30 mouse cellular contexts compared by ENCODE assay signal in the genomic region with DNA sequence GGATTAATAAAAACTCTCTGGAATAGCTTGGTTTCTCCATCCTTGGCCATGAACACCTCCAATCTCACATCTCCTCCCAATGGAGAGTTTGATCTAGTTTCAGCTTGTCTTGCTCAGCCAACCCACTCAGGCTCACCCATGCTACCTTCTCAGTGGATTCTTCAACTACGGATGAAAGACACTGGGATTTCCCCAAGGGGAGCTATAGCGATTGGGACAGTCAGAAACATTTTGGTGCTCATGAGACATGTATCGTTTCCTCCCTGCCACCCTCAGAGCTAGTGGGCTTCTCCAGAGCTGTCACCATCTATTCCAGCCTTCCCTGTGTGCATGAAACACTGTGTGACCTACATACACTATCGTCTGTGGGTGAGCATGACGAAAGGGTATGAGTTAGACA. TPM values are rescaled to one million over a fixed set of nuclear protein-coding genes. Genes with fewer than 3 reads are reported as not detected.
DNase-seq lines count a peak whose midpoint lies in the region; ATAC-seq lines count a peak whose summit lies in the region.
"Had no signal": no experiment of that assay in that cellular context is flagged by ENCODE, and none has a peak within 500 bp of the region (broad histone marks: within the 10 kb centered on the region; RNA-seq: fewer than 3 reads in every experiment).

No protein-coding gene starts in this region.

- peaks cover 70% of the 10 kb centered on the region for H3K36me3 ChIP-seq in hindbrain, embryonic 13.5 days
- peaks cover 55% of the 10 kb centered on the region for H3K36me3 ChIP-seq in hindbrain, embryonic 10.5 days
- H3K36me3 ChIP-seq in neural tube, embryonic 13.5 days, result peaks cover 68% of the 10 kb centered on the region
- H3K36me3 ChIP-seq in kidney, embryonic 14.5 days (ENCODE audit: control insufficient read depth, insufficient read depth, low read length), result peaks cover 39% of the 10 kb centered on the region
- H3K36me3 ChIP-seq: liver, embryonic 15.5 days had no signal

- H3K9ac ChIP-seq in hindbrain, embryonic 13.5 days, result no peak overlapping the region
- H3K9ac ChIP-seq in neural tube, embryonic 13.5 days, result no peak overlapping the region
- no peak overlapping the region for H3K9ac ChIP-seq in kidney, embryonic 14.5 days (ENCODE audit: low read depth, low read length)
- H3K9ac ChIP-seq: embryonic facial prominence, embryonic 15.5 days; forebrain, embryonic 13.5 days; liver, embryonic 15.5 days; lung, embryonic 14.5 days had no signal

- H3K27me3 ChIP-seq in hindbrain, embryonic 13.5 days, result no peaks in the 10 kb centered on the region
- 0 out of 2 replicates have a peak, but pooled peaks cover 2% of the 10 kb centered on the region for H3K27me3 ChIP-seq in hindbrain, embryonic 10.5 days (ENCODE audit: insufficient read depth, poor library complexity, severe bottlenecking)
- no peaks in the 10 kb centered on the region for H3K27me3 ChIP-seq in neural tube, embryonic 13.5 days
- no peaks in the 10 kb centered on the region for H3K27me3 ChIP-seq in kidney, embryonic 14.5 days (ENCODE audit: control insufficient read depth, insufficient read depth, low read length)
- H3K27me3 ChIP-seq: embryonic facial prominence, embryonic 15.5 days; forebrain, embryonic 13.5 days; liver, embryonic 15.5 days had no signal

- no peak for ATAC-seq in hindbrain, embryonic 13.5 days (ENCODE audit: low FRiP score)
- 0 out of 2 replicates have a peak, but pooled peaks have one; percentile 36 for ATAC-seq in neural tube, embryonic 13.5 days (ENCODE audit: low read depth)
- ATAC-seq in kidney, embryonic 14.5 days (ENCODE audit: low FRiP score, low TSS enrichment), result no peak
- no peak for ATAC-seq in erythroid progenitor cell, adult 5-6 weeks (replicated peaks; ENCODE audit: low FRiP score, poor library complexity, severe bottlenecking)
- ATAC-seq: CD4-positive, CD25-positive, alpha-beta regulatory T cell, adult 4 months; forebrain, embryonic 13.5 days had no signal

- H3K4me1 ChIP-seq in hindbrain, embryonic 13.5 days (replicated peaks), result peaks cover 60% of the 10 kb centered on the region
- peaks cover 37% of the 10 kb centered on the region for H3K4me1 ChIP-seq in hindbrain, embryonic 10.5 days (replicated peaks)
- H3K4me1 ChIP-seq in neural tube, embryonic 13.5 days (replicated peaks), result peaks cover 63% of the 10 kb centered on the region
- H3K4me1 ChIP-seq in kidney, embryonic 14.5 days (ENCODE audit: control insufficient read depth, insufficient read depth, low read length), result peaks cover 9% of the 10 kb centered on the region
- H3K4me1 ChIP-seq: embryonic facial prominence, embryonic 15.5 days had no signal

- no peaks in the 10 kb centered on the region for H3K9me3 ChIP-seq in hindbrain, embryonic 13.5 days
- H3K9me3 ChIP-seq in hindbrain, embryonic 10.5 days, result no peaks in the 10 kb centered on the region
- no peaks in the 10 kb centered on the region for H3K9me3 ChIP-seq in neural tube, embryonic 13.5 days
- no peaks in the 10 kb centered on the region for H3K9me3 ChIP-seq in kidney, embryonic 14.5 days (ENCODE audit: control insufficient read depth, low read length)
- H3K9me3 ChIP-seq: embryonic facial prominence, embryonic 10.5 days; embryonic facial prominence, embryonic 15.5 days; forebrain, embryonic 13.5 days; heart, embryonic 10.5 days; liver, embryonic 15.5 days had no signal

- 72% methylated on average over 5 of the region's 5 CpGs for WGBS in hindbrain, embryonic 13.5 days
- 93% methylated on average over 5 of the region's 5 CpGs for WGBS in hindbrain, embryonic 10.5 days
- 76% methylated on average over 5 of the region's 5 CpGs for WGBS in neural tube, embryonic 13.5 days
- WGBS in kidney, embryonic 14.5 days, result 84% methylated on average over 5 of the region's 5 CpGs

- H3K27ac ChIP-seq in hindbrain, embryonic 13.5 days, result peak overlapping the region; percentile 80
- H3K27ac ChIP-seq in hindbrain, embryonic 10.5 days, result no peak overlapping the region
- H3K27ac ChIP-seq in neural tube, embryonic 13.5 days (replicated peaks), result peak overlapping the region; percentile 75
- no peak overlapping the region for H3K27ac ChIP-seq in kidney, embryonic 14.5 days (ENCODE audit: low read depth, low read length)
- H3K27ac ChIP-seq: embryonic facial prominence, embryonic 10.5 days; embryonic facial prominence, embryonic 15.5 days; forebrain, embryonic 13.5 days; heart, embryonic 10.5 days; liver, embryonic 15.5 days; stomach, postnatal 0 days had no signal

- no peak overlapping the region for H3K4me2 ChIP-seq in hindbrain, embryonic 13.5 days
- no peak overlapping the region for H3K4me2 ChIP-seq in neural tube, embryonic 13.5 days
- H3K4me2 ChIP-seq in kidney, embryonic 14.5 days (replicated peaks; ENCODE audit: low read depth, low read length), result no peak overlapping the region
- H3K4me2 ChIP-seq: embryonic facial prominence, embryonic 15.5 days; forebrain, embryonic 13.5 days; liver, embryonic 15.5 days; lung, embryonic 14.5 days had no signal

- no peak overlapping the region for H3K4me3 ChIP-seq in hindbrain, embryonic 13.5 days
- H3K4me3 ChIP-seq in hindbrain, embryonic 10.5 days, result no peak overlapping the region
- H3K4me3 ChIP-seq in neural tube, embryonic 13.5 days, result no peak overlapping the region
- H3K4me3 ChIP-seq in kidney, embryonic 14.5 days (ENCODE audit: low read length), result no peak overlapping the region
- H3K4me3 ChIP-seq: embryonic facial prominence, embryonic 10.5 days; embryonic facial prominence, embryonic 15.5 days; forebrain, embryonic 13.5 days; heart, embryonic 10.5 days; liver, embryonic 15.5 days had no signal

- no peak for DNase-seq in hindbrain, embryonic 10.5 days (ENCODE audit: low spot score)
- peak; percentile 53 for DNase-seq in retina, postnatal 1 day
- DNase-seq in retina, embryonic 14.5 days (ENCODE audit: low spot score), result no peak
- DNase-seq: adrenal gland, postnatal 25 days; cerebellum, adult 18-20 months; cerebellum, postnatal 10 days; gastrocnemius, postnatal 25 days; heart, adult 11 months; heart, postnatal 4 days; kidney, adult 18-20 months; kidney, postnatal 36 days; layer of hippocampus, postnatal 36 days; left cerebral cortex, postnatal 4 days; liver; lung, embryonic 14.5 days; lung, postnatal 14 days; midbrain, embryonic 14.5 days; right cerebral cortex, postnatal 4 days; thymus, adult 18-20 months had no signal

RNA-seq across cellular contexts. Expression of a gene that starts 54.9 kb away (rescaled TPM):
- 116 and 119 TPM in 2 replicates for polyA plus RNA-seq in hindbrain, embryonic 13.5 days (2015; fragmentation: Nextera tagmentation; extraction: Ambion mirVana)
- polyA plus RNA-seq in hindbrain, embryonic 10.5 days (2016; fragmentation: Nextera tagmentation; extraction: Ambion mirVana), result 123 and 148 TPM in 2 replicates
- 103 and 124 TPM in 2 replicates for polyA plus RNA-seq in neural tube, embryonic 13.5 days (2015; fragmentation: Nextera tagmentation; extraction: Ambion mirVana)
- 113 and 139 TPM in 2 replicates for polyA plus RNA-seq in kidney, embryonic 14.5 days (2014; fragmentation: Nextera tagmentation; extraction: Ambion mirVana)
- 4.2 and 4.7 TPM in 2 replicates for total RNA-seq in erythroid progenitor cell, adult 5-6 weeks (2015; ENCODE audit: low replicate concordance)
- total RNA-seq in erythroid progenitor cell, adult 5-6 weeks (2017; ENCODE audit: low replicate concordance), result 2.3 and 4.0 TPM in 2 replicates

Comparison
In these comparisons a context has a peak if more than half of its experiments do, and no peak if none do; other contexts are left out.
1. H3K27ac ChIP-seq: peak in hindbrain, embryonic 13.5 days (single experiment) and neural tube, embryonic 13.5 days (single experiment); none in hindbrain, embryonic 10.5 days (single experiment) and kidney, embryonic 14.5 days (single experiment).